Mouse (Mus musculus): ENCODE measurements at regions not wholly inside any gene's neighbourhood (a gene's known extent, or its start where the extent isn't known, plus 50 kb on each side); places are given as distances from the start of the nearest gene placed in this dataset.

- TF ChIP-seq CTCF (IDR thresholded peaks at IDR 0.05; ENCODE audit: low read depth, low read length) = no peak
- no peak for TF ChIP-seq POLR2A (IDR thresholded peaks at IDR 0.05; ENCODE audit: extremely low read depth, insufficient read depth, low read length)
Observed at GRCm38 (mm10) chr1:185905666-185906065, 211.4 kb downstream of the Lyplal1 start.

Measured in liver, adult 2 months (tissue).